Mouse (Mus musculus) layer of hippocampus, adult 2 months (tissue): ENCODE measurements around the gene Erbb2. TPM values are rescaled to one million over a fixed set of nuclear protein-coding genes. Genes with fewer than 3 reads are reported as not detected.

Experiments used
- DNase-seq, 2 experiments: peaks; one replicate each; pipeline ENCODE4 v3.0.0; 2022; ENCODE audit warnings: low spot score in 2 of 2
- H3K27ac ChIP-seq: fragments of 200-600 bp; 2 replicates; pipeline ENCODE4 v1.8.1; 2022
- H3K4me3 ChIP-seq: fragments of 200-600 bp; 2 replicates; pipeline ENCODE4 v1.8.1; 2022; ENCODE audit warnings: mild to moderate bottlenecking
- CTCF ChIP-seq: fragments of 200-600 bp; conservative IDR thresholded peaks from 2 replicates; pipeline ENCODE4 v1.8.1; 2022; ENCODE audit warnings: antibody characterized with exemption, mild to moderate bottlenecking, moderate library complexity
- total RNA-seq, 2 experiments: library from RNA; stranded (reverse); gene quantifications; 2 replicates each; pipeline ENCODE4 v1.2.3; 2021

Gene Erbb2
- total RNA-seq, 2 experiments from 2014 or later = 1.9 to 2.8 TPM

DNA sequence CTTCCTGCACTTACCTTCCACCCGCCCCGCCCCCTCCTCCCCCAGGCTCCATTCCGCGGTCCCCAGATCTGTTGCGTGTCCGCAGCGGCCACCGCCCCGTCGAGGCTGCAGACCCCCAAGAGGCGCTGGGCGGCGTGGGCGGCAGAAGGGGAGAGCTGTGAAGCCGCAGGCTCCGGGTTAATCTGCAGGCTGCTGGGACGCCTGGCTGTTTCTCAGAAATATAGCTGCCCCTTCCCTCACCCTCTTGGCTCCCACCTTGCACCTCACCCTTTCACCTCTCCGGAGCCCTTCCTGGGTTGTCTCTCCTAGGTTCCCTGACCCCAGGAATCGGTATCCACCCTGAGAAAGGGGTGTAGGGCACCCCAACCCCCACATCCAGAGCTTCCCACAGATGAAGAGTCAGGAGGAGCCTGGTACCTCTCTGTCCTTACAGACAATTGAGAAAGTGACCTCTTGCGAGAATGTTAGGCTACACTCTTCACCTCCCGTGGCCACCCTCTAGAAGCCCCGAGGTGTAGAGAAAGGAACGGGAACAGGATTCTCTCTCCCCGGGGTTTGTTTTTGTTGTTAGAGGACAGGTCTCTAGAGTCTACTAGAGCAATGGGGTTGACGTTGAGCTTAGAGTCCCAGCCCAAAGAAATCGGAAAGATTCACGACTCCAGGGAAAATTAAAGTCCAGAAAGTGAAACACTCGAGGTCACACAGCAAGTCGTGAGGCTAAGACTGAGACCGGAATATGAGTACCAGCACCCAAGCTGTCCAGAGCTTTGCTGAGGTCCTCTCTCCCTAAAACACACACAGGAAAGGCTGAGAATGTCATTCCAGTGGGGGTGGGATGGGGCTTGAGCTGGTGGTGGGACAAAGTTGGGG lies 46.1 kb downstream of the Erbb2 start:
- H3K4me3 ChIP-seq = peak overlapping the region; percentile 60
- DNase-seq = no peak
- H3K27ac ChIP-seq = no peak overlapping the region; the same call in 1 of the 2 replicates
- TF ChIP-seq CTCF = no peak

DNA sequence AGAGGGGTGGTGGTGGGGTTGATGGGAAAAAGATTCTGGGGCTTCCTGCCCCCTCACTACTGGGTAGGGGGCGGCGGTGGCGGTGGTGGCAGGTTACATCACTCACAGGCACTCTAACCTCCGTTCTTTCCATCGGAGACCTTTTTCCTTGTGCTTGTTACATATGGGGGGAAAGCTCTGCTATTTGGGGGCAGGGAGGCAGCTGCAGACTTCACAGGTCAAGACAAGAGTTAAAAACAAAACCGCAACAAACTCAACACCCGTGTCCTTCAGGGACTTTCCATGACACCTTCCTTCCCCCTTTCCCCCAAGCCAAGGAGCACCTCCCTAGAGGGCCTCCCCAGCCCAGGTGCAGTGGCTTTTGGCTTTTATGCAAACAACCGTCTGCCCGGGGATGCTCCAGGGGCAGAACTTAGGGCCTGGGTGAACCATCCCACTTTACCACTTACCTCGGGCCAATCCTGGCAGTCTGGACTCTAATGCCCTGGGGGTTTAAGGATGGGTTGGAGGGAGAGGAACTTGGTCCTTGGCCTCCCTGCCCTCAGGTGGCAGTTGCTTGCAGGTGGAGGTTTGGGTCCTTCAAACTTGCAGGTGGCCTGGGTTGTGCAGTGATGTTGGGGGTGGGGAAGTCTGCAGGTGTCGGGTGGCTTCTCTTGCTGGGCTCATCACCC lies 46.9 kb downstream of the Erbb2 start:
- no peak overlapping the region for H3K4me3 ChIP-seq
- TF ChIP-seq CTCF = no peak
- no peak for DNase-seq
- no peak overlapping the region for H3K27ac ChIP-seq

DNA sequence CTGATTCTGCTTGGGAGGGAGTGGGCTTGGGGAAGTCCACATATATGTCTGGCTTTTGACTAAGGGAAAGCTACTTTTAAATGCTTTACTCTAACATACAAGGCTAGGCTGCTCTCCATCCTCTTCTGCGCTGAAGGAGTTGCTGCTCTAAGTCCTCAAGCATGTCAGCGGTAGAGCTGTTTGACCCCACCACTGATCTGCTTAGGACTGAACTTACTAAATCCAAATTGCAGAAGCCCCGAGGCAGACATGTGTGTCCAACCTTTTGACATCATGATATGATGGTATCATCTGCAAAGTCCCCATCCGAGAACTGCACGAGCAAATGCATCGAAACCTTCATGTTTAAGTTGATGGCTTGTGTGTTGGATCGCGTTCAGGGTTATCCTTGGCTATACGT lies 47.6 kb downstream of the Erbb2 start:
- no peak for DNase-seq
- no peak overlapping the region for H3K4me3 ChIP-seq
- no peak for TF ChIP-seq CTCF
- H3K27ac ChIP-seq = no peak overlapping the region

DNA sequence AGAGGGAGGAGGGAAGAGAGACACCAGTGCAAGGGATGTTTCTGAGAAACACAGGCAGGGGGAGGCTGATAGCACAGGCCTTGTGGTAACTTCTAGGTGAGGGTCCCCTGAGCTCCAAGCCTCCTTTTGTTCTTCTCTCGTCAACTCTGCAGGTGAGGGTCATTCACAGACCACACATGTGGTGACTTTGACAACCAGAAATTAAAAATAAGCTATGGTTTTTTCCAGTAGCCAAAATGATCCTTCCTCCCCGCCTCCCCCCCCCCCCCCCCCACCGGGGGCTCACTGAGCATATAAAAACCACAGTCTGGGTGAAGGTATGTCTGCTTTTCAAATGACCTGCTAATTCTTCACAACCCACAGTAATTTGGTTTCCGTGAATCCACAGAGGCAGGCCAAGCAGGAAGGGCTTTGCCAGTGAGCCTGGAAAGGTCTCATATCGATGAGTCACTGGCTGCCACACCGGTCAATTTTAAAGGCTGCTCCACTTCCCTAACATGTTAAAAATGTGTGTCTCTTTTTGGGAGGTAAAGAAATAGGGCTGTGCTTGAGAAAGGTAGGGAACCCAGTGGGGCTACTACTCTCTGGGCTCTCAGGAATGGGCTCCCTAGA lies 48.9 kb downstream of the Erbb2 start:
- Histone ChIP-seq H3K4me3 (no peak overlapping the region), H3K27ac (no peak overlapping the region)
- TF ChIP-seq CTCF = no peak
- no peak for DNase-seq

DNA sequence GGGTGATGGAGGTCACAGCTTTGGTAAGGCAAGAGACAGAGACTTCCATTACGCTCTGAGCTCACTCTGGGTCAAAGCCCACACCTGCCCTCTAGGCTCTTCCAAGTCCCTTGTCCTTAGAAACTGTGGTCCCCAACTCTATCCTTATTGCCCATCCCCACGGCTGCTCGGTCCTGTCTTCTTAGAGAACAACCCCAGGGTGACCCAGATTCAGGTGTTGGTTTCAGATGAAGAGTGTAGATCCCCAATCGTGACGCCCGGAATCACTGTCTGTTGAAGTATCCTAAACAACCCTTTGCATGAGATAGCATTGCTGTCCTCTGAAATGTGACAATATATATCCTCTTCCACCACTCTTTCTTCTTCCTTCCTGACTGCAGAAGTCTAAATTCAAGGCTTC lies 50.0 kb downstream of the Erbb2 start:
- Histone ChIP-seq H3K27ac (no peak overlapping the region), H3K4me3 (no peak overlapping the region)
- TF ChIP-seq CTCF = no peak
- DNase-seq = no peak

DNA sequence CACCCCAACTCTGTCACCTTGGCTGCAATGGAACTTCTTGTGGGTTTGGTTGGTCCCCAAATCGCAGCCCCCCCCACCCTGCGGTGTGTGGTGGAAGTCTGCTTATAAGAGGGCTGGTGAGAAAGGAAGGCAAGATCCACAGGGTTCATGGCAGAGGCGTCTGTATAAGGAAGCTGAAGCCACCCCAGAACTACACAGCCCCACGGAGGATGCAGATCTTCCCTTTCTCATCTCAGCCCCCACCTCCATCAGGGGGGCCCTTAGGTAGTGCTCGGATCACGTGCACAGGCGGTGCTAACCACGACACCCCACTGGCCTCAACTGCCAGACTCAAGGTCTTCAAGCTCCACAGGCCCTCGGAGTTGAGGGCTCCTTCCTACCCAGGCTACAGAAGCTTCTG lies 51.6 kb downstream of the Erbb2 start:
- DNase-seq = no peak
- TF ChIP-seq CTCF = no peak
- H3K27ac ChIP-seq = no peak overlapping the region
- no peak overlapping the region for H3K4me3 ChIP-seq

DNA sequence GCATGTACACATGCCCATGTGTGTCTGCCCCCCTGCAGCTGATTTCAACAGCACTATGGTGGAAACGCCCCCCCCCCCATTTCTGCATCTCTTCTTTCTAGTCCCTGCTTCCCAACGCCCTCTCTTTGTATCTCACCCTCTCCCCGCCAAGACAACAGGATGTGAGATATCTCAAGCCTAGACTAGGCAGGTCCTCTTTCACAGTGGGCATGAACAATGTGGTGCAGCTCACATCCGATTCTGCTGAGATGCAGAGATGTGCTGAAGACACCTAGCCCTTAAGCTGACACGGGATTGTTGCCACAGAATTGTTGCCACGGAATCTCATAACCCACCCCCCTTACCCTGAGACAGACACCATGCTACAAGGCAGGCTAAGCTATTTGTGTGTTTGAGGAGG lies 52.2 kb downstream of the Erbb2 start:
- no peak for TF ChIP-seq CTCF
- Histone ChIP-seq H3K4me3 (no peak overlapping the region), H3K27ac (no peak overlapping the region)
- no peak for DNase-seq

DNA sequence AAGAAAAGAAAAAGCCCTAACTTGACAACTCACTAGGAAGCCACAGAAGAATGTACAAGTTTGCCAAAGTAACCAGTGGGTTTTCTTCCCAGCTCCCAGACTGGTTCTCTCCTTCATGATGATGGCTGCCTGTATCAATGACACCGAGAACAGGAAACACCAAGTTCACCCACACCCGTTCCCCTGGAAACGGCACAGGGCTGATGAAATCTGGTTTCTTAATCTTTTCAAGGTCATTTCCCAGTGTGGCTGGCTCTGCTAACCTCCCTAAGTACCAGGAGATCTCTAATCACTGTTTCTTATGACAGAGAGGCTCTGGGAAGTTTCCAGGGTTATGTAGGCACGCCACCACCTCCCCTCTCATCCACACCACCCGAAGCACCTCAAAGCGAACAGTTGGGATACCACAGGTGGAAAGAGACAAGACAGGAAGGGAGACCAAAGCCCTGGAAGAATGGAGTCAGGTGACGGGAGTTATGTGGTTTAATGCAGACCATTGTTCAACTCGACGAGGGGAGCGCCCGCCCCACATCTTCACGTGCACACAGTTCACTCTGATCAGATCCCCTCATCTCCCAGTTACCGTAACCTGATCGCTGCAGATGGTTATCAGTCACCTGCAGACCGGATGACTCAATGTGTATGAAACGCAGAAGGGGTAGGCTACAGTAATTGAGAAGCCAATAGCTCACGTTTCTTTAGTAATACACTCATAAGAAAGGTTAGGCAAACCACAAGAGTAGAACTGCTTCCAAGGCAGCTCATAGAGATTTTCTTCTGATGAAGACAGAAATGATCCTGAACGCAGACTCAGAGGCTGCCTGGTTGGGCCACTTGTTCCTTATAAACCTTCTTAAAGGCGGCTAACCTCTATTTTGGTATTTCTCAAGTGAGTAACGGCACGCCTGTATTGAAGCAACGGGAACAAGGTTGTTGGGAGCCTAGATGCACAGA lies 57.8 kb downstream of the Erbb2 start:
- DNase-seq = no peak
- Histone ChIP-seq H3K27ac (no peak overlapping the region), H3K4me3 (no peak overlapping the region)
- TF ChIP-seq CTCF = no peak

DNA sequence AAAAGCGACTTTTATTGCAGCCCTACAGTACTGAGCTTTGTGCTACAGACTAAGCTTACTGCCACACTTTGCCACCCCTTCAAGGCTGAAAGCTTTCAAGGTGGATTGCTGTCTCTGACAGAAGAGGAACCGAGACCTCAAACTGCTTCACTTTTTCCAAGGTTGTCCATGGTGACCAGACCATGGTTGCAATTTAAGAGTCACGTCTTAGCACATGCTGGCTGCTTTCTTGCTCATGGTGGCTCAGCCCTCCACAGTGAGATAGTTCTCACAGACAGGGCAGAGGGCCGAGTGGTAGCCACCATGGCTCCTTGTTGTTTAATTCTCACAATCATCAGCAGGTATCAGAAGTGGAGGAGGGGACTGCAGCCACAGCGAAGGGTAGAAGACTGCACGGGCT lies 58.5 kb downstream of the Erbb2 start:
- no peak overlapping the region for H3K4me3 ChIP-seq
- H3K27ac ChIP-seq = no peak overlapping the region
- TF ChIP-seq CTCF = no peak
- no peak for DNase-seq

DNA sequence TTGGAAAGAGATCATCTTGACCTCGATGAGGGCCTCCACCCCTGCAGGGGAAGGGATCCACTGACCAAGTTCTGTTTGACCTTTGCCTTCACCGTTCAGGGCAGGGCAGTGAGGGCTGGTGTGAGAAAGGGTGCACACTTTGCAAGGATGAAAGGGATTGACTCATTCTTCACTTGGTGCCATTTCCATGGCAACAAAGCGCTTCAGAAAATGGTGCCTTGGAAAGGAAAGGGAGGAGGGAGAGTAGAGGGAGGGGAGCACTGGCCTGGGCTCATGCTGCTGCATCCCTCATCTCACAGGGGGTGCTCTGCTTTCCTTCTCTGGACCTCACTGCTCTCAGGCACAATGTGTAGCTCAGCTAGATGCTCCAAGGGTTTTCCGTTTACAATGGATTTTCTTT lies 60.4 kb downstream of the Erbb2 start:
- H3K4me3 ChIP-seq = no peak overlapping the region
- no peak overlapping the region for H3K27ac ChIP-seq
- TF ChIP-seq CTCF = no peak
- DNase-seq = no peak

DNA sequence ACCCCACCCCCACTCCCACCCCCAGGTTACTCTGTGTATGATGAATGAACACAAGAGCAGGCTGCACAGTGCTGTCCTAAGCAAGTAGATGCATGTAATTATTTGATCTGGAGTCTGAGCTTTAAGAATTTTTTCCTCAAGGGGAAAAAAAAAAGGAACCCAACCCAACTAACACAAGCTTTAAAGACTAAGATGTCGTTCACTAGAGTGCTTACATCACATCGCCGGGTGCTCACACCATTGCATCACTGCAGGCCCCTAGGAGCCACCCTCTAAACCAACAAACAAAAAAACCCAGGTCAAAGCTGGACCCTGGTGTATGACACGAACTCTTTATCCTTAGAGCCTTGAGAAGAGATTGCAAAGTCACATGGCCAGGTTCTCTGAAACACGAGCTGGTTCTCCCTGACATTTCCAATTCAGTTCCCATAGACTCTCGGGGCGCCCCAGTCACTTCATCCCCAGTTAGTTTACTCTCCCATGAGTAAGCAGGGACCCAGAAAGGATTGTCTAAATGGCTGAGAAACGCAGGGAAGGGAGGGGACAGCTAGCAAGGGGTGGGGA lies 61.7 kb downstream of the Erbb2 start:
- no peak for DNase-seq
- no peak overlapping the region for H3K4me3 ChIP-seq
- no peak for TF ChIP-seq CTCF

DNA sequence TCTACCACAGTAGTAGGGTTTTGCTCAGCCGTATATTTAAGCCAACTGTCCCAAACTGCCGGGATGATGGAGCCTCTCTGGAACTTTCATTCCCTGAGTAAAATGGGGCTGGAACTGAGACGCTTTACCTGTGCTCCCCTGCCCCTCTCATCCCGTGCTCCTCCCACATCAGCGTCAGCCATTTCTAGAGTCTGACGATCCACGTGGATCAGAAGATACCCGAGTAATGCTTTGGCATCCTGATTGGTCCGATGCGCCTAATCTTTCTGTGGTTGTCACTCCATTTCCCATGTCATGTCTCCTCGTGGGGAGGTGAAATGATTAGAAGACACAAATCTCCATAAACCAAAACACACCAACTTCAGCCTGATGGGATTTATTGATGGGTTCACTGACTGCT lies 62.7 kb downstream of the Erbb2 start:
- Histone ChIP-seq H3K4me3 (no peak overlapping the region), H3K27ac (no peak overlapping the region)
- no peak for TF ChIP-seq CTCF
- no peak for DNase-seq

More for the DNA sequence above, 61.7 kb downstream of the Erbb2 start:
- H3K27ac ChIP-seq = no peak overlapping the region
